Mouse (Mus musculus) kidney, embryonic 15.5 days (tissue): ENCODE measurements at regions not wholly inside any gene's neighbourhood (a gene's known extent, or its start where the extent isn't known, plus 50 kb on each side); places are given as distances from the start of the nearest gene placed in this dataset.

ENCODE experiments used
- ATAC-seq: fragments of 200-750 bp; cut with Nextera tagmentation; replicated peaks from 2 replicates; pipeline ENCODE4 v1.8.0; 2017; ENCODE audit warnings: moderate TSS enrichment; ENCODE audit not compliant: low FRiP score
- H3K27ac ChIP-seq: fragments of 300-500 bp; sonication (generic); 2 replicates; pipeline ENCODE4 v1.5.1; 2015; ENCODE audit warnings: mild to moderate bottlenecking, inconsistent platforms
- H3K27me3 ChIP-seq: fragments of 300-500 bp; sonication (generic); 2 replicates; pipeline ENCODE4 v1.6.1; 2015; ENCODE audit warnings: inconsistent platforms
- H3K36me3 ChIP-seq: fragments of 300-500 bp; sonication (generic); 2 replicates; pipeline ENCODE4 v1.6.1; 2015; ENCODE audit warnings: inconsistent platforms
- H3K4me1 ChIP-seq: fragments of 300-500 bp; sonication (generic); 2 replicates; pipeline ENCODE4 v1.6.1; 2015; ENCODE audit warnings: inconsistent platforms
- H3K4me2 ChIP-seq: fragments of 300-500 bp; sonication (generic); 2 replicates; pipeline ENCODE4 v1.6.1; 2015; ENCODE audit warnings: moderate library complexity, mild to moderate bottlenecking, inconsistent platforms
- H3K4me3 ChIP-seq: fragments of 300-500 bp; sonication (generic); replicated peaks from 2 replicates; pipeline ENCODE4 v1.5.1; 2015; ENCODE audit warnings: mild to moderate bottlenecking, inconsistent platforms
- H3K9ac ChIP-seq: fragments of 300-500 bp; sonication (generic); 2 replicates; pipeline ENCODE4 v1.6.1; 2015; ENCODE audit warnings: mild to moderate bottlenecking, inconsistent platforms
- H3K9me3 ChIP-seq: fragments of 300-500 bp; sonication (generic); replicated peaks from 2 replicates; pipeline ENCODE4 v1.6.1; 2016; ENCODE audit warnings: inconsistent platforms
- WGBS: fragments of 180-500 bp; shearing (Covaris S2); methylation state at CpG from one replicate; pipeline ENCODE4 v1.1.7; 2015; ENCODE audit warnings: mixed read lengths; 5-methylcytosine and 5-hydroxymethylcytosine counted together

DNA sequence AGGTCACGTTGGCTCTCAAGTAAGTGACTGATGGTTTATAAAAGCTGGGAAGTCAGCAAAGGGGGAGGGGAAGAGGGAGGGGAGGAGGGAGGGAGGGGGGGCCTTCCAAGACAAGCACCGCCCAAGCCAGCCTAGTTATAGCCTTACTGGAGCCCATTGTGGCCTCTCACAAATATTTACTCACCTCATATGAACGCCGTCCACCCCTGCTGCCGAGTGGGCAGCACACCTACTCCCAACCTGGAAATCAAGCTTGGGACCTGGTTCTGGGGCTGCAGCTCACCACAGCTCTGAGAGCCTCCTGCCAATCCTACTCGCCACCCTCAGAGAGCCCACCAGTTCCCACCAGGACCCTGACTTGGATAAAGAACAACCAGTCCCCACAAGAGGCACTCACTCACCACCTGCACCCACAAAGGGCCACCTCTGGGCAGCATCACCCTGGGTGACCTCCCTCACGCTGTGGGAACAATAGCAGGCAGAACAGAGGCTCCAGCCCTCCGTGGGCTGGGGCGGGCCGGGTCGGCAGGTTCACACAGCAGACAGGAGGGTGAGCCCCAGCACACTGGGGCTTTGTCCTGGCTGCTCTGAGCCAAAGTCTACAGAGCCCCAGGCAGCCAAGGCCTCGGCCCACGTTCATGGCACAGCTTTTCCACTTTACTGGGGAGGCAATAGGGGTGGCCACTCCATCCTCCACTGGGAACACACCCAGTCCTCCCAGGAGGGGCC is 171.8 kb downstream of the Bcl11b start:
- Histone ChIP-seq H3K9me3 (no peaks in the 10 kb centered on the region), H3K36me3 (no peaks in the 10 kb centered on the region), H3K9ac (no peak overlapping the region), H3K27me3 (no peaks in the 10 kb centered on the region), H3K4me1 (no peaks in the 10 kb centered on the region), H3K27ac (no peak overlapping the region), H3K4me2 (no peak overlapping the region), H3K4me3 (no peak overlapping the region)
- no peak for ATAC-seq
- WGBS, result 50% methylated on average over 13 of the region's 13 CpGs

DNA sequence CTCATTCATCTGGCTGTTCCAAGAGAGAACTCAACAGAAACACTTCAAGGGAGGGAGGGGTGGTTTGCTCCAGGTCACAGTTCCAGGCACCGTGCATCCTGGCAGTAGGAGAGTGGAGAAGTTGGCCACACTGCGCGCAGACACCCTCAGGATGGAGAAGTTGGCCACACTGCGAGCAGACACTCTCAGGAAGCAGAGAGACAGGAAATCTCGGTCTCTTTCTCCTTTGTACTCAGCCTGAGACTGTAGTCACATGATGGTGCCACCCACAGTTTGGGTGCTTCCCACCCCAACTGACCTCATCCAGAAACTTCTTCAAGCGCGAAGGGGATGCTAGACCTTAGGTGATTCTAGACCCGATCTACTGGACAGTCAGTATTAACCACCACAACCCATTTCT is 170.4 kb downstream of the Bcl11b start:
- no peaks in the 10 kb centered on the region for H3K4me1 ChIP-seq
- H3K9me3 ChIP-seq, result no peaks in the 10 kb centered on the region
- H3K27me3 ChIP-seq, result no peaks in the 10 kb centered on the region
- H3K9ac ChIP-seq, result no peak overlapping the region
- H3K36me3 ChIP-seq, result no peaks in the 10 kb centered on the region
- WGBS, result 93% methylated on average over 8 of the region's 8 CpGs
- no peak overlapping the region for H3K27ac ChIP-seq
- no peak overlapping the region for H3K4me3 ChIP-seq
- ATAC-seq, result no peak
- no peak overlapping the region for H3K4me2 ChIP-seq

DNA sequence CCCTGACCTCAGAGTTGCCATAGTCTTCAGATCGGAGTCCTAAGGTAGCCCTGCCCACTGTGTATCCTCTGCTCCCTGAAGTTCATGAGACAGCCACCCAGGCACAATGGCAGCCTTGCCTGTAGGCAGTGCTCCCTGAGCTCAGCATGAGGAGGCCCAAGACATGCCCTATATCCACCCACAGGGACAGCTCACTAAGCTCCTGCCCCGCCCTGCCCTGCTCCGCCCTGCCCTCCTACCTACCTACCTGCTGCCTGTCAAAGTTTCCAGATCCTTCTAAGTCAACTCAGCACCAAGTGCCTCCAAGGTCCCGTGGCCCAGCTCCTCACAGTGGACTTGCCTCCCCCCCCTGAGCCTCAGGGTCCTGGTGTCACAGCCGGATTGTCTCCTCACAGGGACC is 168.9 kb downstream of the Bcl11b start:
- WGBS, result 85% methylated on average over 5 of the region's 5 CpGs
- Histone ChIP-seq H3K4me2 (no peak overlapping the region), H3K36me3 (no peaks in the 10 kb centered on the region), H3K4me1 (no peaks in the 10 kb centered on the region), H3K27ac (no peak overlapping the region), H3K9me3 (no peaks in the 10 kb centered on the region), H3K9ac (no peak overlapping the region), H3K4me3 (no peak overlapping the region), H3K27me3 (no peaks in the 10 kb centered on the region)
- no peak for ATAC-seq

DNA sequence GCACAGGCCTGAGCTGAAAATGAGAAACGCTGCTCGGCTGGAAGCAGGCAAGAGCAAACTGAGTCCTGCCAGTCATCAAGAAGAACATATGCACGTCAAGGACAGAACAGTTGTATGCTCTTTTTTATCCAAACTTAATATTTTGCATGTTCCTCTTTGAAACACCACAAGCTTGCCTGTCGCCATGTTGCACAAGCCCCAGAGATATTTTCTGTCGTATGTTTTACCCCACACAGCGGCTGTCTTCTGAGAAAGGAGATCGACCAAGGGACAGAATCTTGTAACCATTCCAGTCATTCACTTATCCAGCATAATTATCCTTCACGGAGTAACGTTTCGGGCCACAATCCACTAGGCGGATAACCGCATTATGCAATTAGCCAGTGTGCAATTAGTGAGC is 165.7 kb downstream of the Bcl11b start:
- 92% methylated on average over 12 of the region's 12 CpGs for WGBS
- H3K9ac ChIP-seq, result no peak overlapping the region
- no peak for ATAC-seq

DNA sequence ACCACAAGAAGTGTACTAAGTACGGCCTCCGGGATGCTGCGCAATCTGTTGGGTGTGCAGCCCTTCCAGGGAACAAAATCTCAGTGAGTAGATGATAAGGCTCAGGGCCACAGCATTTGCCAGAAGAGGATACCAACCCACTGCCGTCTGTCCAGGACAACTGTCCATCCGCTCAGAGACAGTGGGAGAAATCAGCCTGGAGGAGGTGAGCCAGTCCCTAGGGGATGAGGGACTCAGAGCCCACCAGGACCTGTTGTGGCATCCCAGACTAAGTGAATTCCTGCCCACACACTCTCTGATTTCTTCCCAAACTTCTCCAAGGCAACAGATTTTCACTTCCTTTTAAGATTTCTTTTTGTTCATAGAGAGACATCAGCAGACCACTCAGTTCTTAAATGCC is 158.8 kb downstream of the Bcl11b start:
- Histone ChIP-seq H3K4me1 (no peaks in the 10 kb centered on the region), H3K27me3 (no peaks in the 10 kb centered on the region), H3K27ac (no peak overlapping the region), H3K9ac (no peak overlapping the region), H3K4me3 (no peak overlapping the region), H3K9me3 (no peaks in the 10 kb centered on the region), H3K36me3 (no peaks in the 10 kb centered on the region), H3K4me2 (no peak overlapping the region)
- ATAC-seq, result no peak
- 97% methylated on average over 5 of the region's 5 CpGs for whole genome bisulfite sequencing

More for the DNA sequence above, 165.7 kb downstream of the Bcl11b start:
- no peaks in the 10 kb centered on the region for H3K9me3 ChIP-seq
- H3K36me3 ChIP-seq, result no peaks in the 10 kb centered on the region
- no peak overlapping the region for H3K27ac ChIP-seq
- H3K4me1 ChIP-seq, result no peaks in the 10 kb centered on the region
- H3K4me3 ChIP-seq, result no peak overlapping the region
- H3K4me2 ChIP-seq, result no peak overlapping the region
- H3K27me3 ChIP-seq, result no peaks in the 10 kb centered on the region

GRCm38 (mm10) chr12:107850591-107850990 is 152.8 kb downstream of the Bcl11b start:
- Histone ChIP-seq H3K27me3 (no peaks in the 10 kb centered on the region), H3K27ac (no peak overlapping the region), H3K4me3 (no peak overlapping the region), H3K9me3 (no peaks in the 10 kb centered on the region), H3K4me1 (no peaks in the 10 kb centered on the region), H3K36me3 (no peaks in the 10 kb centered on the region), H3K4me2 (no peak overlapping the region), H3K9ac (no peak overlapping the region)
- no peak for ATAC-seq
- 88% methylated on average over 7 of the region's 7 CpGs for WGBS

DNA sequence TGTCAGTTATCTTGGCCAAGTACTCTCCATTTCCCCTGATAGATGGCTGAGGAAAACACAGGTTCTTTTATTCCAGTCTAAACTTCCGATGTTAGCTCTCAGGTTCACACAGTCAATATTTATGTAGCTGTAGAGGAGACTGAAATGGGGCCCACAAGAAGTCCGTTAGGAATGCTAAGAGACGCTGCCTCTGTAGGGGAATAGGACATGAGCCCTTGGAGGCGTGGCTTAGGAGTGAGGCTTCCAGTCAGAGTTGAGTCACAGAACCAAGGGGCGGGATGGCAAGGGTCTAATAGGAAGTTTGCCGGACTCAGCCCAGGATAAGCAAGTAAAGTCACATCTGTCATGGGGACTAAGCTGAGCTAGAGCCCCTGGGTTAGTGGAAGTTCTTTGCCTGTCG is 150.5 kb downstream of the Bcl11b start:
- H3K9ac ChIP-seq, result no peak overlapping the region
- H3K27me3 ChIP-seq, result no peaks in the 10 kb centered on the region
- H3K27ac ChIP-seq, result no peak overlapping the region
- WGBS, result 49% methylated on average over 7 of the region's 7 CpGs
- H3K36me3 ChIP-seq, result no peaks in the 10 kb centered on the region
- no peak for ATAC-seq
- H3K4me2 ChIP-seq, result no peak overlapping the region
- no peaks in the 10 kb centered on the region for H3K4me1 ChIP-seq
- no peak overlapping the region for H3K4me3 ChIP-seq
- no peaks in the 10 kb centered on the region for H3K9me3 ChIP-seq

DNA sequence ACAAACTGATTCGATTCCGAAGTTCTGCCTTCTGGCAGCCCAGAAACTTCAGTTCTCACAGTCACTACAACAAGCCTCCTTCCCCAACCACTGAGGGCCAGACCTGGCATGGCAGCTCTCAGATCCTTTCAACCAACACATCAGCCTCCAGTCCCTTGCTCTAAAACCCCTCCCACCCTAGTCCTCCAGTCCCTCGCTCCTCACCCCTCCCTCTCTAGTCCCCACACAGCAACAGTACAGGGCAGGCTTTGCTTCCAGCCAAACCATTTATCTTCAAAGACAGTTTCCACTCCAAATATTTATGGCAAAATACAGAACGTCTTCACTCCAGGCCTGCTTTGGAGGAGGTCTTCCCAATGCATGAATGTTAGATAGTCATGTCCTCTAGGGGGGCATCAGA is 147.9 kb downstream of the Bcl11b start:
- Histone ChIP-seq H3K9me3 (no peaks in the 10 kb centered on the region), H3K9ac (no peak overlapping the region), H3K36me3 (no peaks in the 10 kb centered on the region), H3K27ac (no peak overlapping the region), H3K4me3 (no peak overlapping the region), H3K4me1 (peaks cover 7% of the 10 kb centered on the region; the same call in 1 of the 2 replicates), H3K27me3 (peaks cover 4% of the 10 kb centered on the region; the same call in 1 of the 2 replicates), H3K4me2 (no peak overlapping the region)
- no peak for ATAC-seq
- 53% methylated on average over 4 of the region's 4 CpGs for WGBS

- H3K27ac ChIP-seq, result no peak overlapping the region
- no peak for ATAC-seq
Observed at GRCm38 (mm10) chr12:107856421-107857043, 146.9 kb downstream of the Bcl11b start.

DNA sequence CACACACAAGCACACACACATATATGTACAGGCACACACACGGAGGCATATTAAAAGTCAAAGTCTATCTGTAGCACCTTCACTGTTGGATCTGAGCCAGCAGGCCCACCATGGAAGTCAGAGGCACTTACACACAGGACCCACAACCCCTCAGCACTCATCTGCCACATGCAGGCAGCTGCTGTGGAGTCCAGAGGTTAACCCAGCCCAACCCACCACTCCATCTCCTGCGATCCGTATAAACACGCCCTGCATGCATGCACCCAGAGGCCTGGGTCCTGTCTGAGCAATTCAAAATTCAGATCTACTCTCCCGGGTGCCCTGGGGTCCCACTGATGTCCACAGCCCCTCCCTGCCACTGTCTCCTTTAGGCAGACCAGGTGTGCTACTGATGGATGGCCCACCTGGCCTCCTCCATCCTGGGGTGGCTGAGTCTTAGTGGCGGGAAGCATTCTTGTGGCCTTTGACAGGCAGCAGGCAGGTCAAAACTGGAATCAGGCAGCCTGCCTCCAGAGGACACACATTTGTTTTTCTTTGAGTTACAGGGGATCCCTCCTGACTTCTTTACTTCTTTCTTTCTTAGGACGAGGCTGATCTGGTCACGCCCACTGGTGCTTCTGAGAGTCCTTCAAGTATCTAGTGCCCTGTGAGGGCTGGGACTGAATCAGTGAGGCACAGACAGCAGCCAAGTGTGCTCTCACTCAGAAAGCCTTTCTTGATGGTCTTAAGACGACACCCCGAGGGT is 144.7 kb downstream of the Bcl11b start:
- ATAC-seq, result no peak
- Histone ChIP-seq H3K4me1 (peaks cover 7% of the 10 kb centered on the region; the same call in 1 of the 2 replicates), H3K27me3 (peaks cover 4% of the 10 kb centered on the region; the same call in 1 of the 2 replicates), H3K4me3 (no peak overlapping the region), H3K27ac (no peak overlapping the region), H3K9ac (no peak overlapping the region), H3K4me2 (no peak overlapping the region), H3K36me3 (no peaks in the 10 kb centered on the region), H3K9me3 (no peaks in the 10 kb centered on the region)
- 55% methylated on average over 10 of the region's 10 CpGs for WGBS

More at GRCm38 (mm10) chr12:107856421-107857043, 146.9 kb downstream of the Bcl11b start:
- H3K27me3 ChIP-seq, result peaks cover 4% of the 10 kb centered on the region; the same call in 1 of the 2 replicates
- no peak overlapping the region for H3K4me3 ChIP-seq
- no peaks in the 10 kb centered on the region for H3K36me3 ChIP-seq
- no peak overlapping the region for H3K9ac ChIP-seq
- H3K4me1 ChIP-seq, result peaks cover 7% of the 10 kb centered on the region; the same call in 1 of the 2 replicates
- H3K4me2 ChIP-seq, result no peak overlapping the region
- no peaks in the 10 kb centered on the region for H3K9me3 ChIP-seq
- 72% methylated on average over 6 of the region's 6 CpGs for WGBS

- Histone ChIP-seq H3K27ac (no peak overlapping the region), H3K4me2 (no peak overlapping the region), H3K4me1 (peaks cover 7% of the 10 kb centered on the region; the same call in 1 of the 2 replicates), H3K36me3 (no peaks in the 10 kb centered on the region), H3K27me3 (peaks cover 4% of the 10 kb centered on the region; the same call in 1 of the 2 replicates), H3K9me3 (no peaks in the 10 kb centered on the region), H3K9ac (no peak overlapping the region), H3K4me3 (no peak overlapping the region)
- no peak for ATAC-seq
- WGBS, result 17% methylated on average over 8 of the region's 8 CpGs
Observed at GRCm38 (mm10) chr12:107859750-107860149, 143.7 kb downstream of the Bcl11b start.

DNA sequence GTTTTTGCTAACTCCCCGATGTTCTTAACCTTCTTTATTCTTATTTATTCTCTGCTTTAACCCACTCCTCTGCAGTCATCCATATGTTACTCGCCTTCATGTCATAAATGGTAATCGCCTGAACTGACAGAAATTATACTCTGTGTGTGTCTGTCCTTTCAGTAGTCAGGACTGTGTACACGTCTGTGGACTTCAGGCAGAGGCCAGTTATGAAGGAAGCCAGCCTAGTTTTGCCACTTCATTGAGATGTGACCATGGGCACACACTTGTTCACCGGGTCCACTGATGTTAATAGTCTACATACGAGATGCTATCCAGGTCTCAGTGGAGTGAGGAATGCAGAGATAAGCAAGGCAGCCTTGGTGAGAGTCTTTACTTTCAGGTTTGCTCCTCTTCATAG is 143.0 kb downstream of the Bcl11b start:
- 79% methylated on average over 6 of the region's 6 CpGs for WGBS
- Histone ChIP-seq H3K4me2 (no peak overlapping the region), H3K9me3 (no peaks in the 10 kb centered on the region), H3K27ac (no peak overlapping the region), H3K36me3 (no peaks in the 10 kb centered on the region), H3K4me3 (no peak overlapping the region), H3K27me3 (peaks cover 4% of the 10 kb centered on the region; the same call in 1 of the 2 replicates), H3K9ac (no peak overlapping the region), H3K4me1 (peaks cover 7% of the 10 kb centered on the region; the same call in 1 of the 2 replicates)
- ATAC-seq, result no peak
